ENCODE assay signal across 8 mouse cellular contexts in the genomic region with DNA sequence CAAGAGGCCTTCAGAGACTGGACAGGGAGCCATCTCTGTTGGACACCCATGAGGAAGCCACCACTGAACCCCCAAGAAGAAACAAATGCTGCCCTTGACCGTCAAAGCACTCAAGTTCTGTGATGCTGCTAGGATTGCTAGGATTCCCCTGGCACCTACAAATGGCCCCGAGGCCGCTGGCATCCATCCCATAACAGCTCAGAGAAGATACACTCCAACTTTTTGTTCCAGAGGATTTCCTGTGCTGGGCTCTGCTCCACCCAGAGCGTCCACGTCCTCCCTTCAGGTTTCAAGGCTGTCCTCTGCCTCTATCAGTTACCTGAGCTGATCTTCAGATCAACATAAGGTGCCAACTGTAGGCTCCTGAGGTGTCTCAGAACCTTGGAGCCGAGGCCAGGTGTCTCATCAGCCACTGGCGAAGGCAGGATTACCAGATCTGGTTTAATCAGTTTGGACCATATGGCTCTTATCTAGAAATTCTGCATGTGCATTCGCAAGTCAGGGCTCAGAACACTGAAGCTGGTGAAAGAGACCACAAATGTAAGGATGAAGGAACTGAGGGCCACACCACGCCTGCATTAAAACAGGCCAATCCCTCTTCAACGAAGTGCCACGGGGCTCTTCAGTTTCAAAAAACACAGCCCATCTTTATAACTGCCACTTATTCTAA. TPM values are rescaled to one million over a fixed set of nuclear protein-coding genes. Genes with fewer than 3 reads are reported as not detected.
DNase-seq lines count a peak whose midpoint lies in the region; ATAC-seq lines count a peak whose summit lies in the region.

No protein-coding gene starts in this region.

- H3K4me2 ChIP-seq in kidney, embryonic 15.5 days, result peak overlapping the region; percentile 82
- peak overlapping the region; percentile 87 for H3K4me2 ChIP-seq in embryonic facial prominence, embryonic 14.5 days (ENCODE audit: low read depth, low read length)
- H3K4me2 ChIP-seq in intestine, embryonic 15.5 days (replicated peaks), result peak overlapping the region; percentile 85

- peak overlapping the region; percentile 64; the same call in 1 of the 2 replicates for H3K4me3 ChIP-seq in kidney, embryonic 15.5 days (replicated peaks)
- H3K4me3 ChIP-seq in embryonic facial prominence, embryonic 14.5 days (ENCODE audit: low read depth, low read length), result peak overlapping the region; percentile 2; the same call in 1 of the 2 replicates
- H3K4me3 ChIP-seq in intestine, embryonic 15.5 days (replicated peaks), result peak overlapping the region; percentile 62

- peaks cover 24% of the 10 kb centered on the region for H3K27me3 ChIP-seq in kidney, embryonic 15.5 days
- peaks cover 13% of the 10 kb centered on the region; the same call in 1 of the 2 replicates for H3K27me3 ChIP-seq in embryonic facial prominence, embryonic 14.5 days (replicated peaks; ENCODE audit: control insufficient read depth, insufficient read depth, low read length)
- no peaks in the 10 kb centered on the region for H3K27me3 ChIP-seq in intestine, embryonic 15.5 days (replicated peaks)

- H3K9me3 ChIP-seq in kidney, embryonic 15.5 days (replicated peaks), result no peaks in the 10 kb centered on the region
- no peaks in the 10 kb centered on the region for H3K9me3 ChIP-seq in embryonic facial prominence, embryonic 14.5 days (ENCODE audit: control insufficient read depth, low read length)
- no peaks in the 10 kb centered on the region for H3K9me3 ChIP-seq in intestine, embryonic 15.5 days

- no peak overlapping the region for H3K27ac ChIP-seq in kidney, embryonic 15.5 days
- H3K27ac ChIP-seq in embryonic facial prominence, embryonic 14.5 days (replicated peaks; ENCODE audit: low read depth, low read length), result no peak overlapping the region
- no peak overlapping the region for H3K27ac ChIP-seq in intestine, embryonic 15.5 days

- 85% methylated on average over 11 of the region's 11 CpGs for WGBS in kidney, embryonic 15.5 days
- 76% methylated on average over 11 of the region's 11 CpGs for WGBS in embryonic facial prominence, embryonic 14.5 days
- 79% methylated on average over 11 of the region's 11 CpGs for WGBS in intestine, embryonic 15.5 days

- no peak for ATAC-seq in kidney, embryonic 15.5 days (replicated peaks; ENCODE audit: low FRiP score)
- no peak for ATAC-seq in embryonic facial prominence, embryonic 14.5 days (ENCODE audit: low read depth)
- no peak for ATAC-seq in intestine, embryonic 15.5 days

- no peaks in the 10 kb centered on the region for H3K36me3 ChIP-seq in kidney, embryonic 15.5 days
- H3K36me3 ChIP-seq in embryonic facial prominence, embryonic 14.5 days (ENCODE audit: control insufficient read depth, insufficient read depth, low read length), result no peaks in the 10 kb centered on the region
- no peaks in the 10 kb centered on the region for H3K36me3 ChIP-seq in intestine, embryonic 15.5 days

- H3K4me1 ChIP-seq in kidney, embryonic 15.5 days, result peaks cover 6% of the 10 kb centered on the region; the same call in 1 of the 2 replicates
- H3K4me1 ChIP-seq in embryonic facial prominence, embryonic 14.5 days (ENCODE audit: control insufficient read depth, insufficient read depth, low read length), result peaks cover 4% of the 10 kb centered on the region; the same call in 1 of the 2 replicates
- H3K4me1 ChIP-seq in intestine, embryonic 15.5 days (replicated peaks), result no peaks in the 10 kb centered on the region

- no peak for DNase-seq in kidney, adult 18-20 months
- DNase-seq in embryonic facial prominence, embryonic 14.5 days (ENCODE audit: low spot score), result no peak
- DNase-seq in lung, postnatal 25 days (ENCODE audit: low spot score), result peak; percentile 16
- DNase-seq in yolk sac, embryonic 10.5 days (ENCODE audit: low spot score), result no peak
- DNase-seq in right cerebral cortex, postnatal 36 days (ENCODE audit: low spot score in 2 of 2), result no peak
- no peak for DNase-seq in frontal cortex, postnatal 14 days (ENCODE audit: low spot score in 2 of 2)

- H3K9ac ChIP-seq in kidney, embryonic 15.5 days, result no peak overlapping the region
- H3K9ac ChIP-seq in embryonic facial prominence, embryonic 14.5 days (ENCODE audit: low read depth, low read length), result no peak overlapping the region
- no peak overlapping the region for H3K9ac ChIP-seq in intestine, embryonic 15.5 days

RNA-seq across cellular contexts. Expression of gene Proser2, which starts 1.7 kb away (rescaled TPM):
- 12.7 and 15.3 TPM in 2 replicates for polyA plus RNA-seq in kidney, embryonic 15.5 days (2015; fragmentation: Nextera tagmentation; extraction: Ambion mirVana)
- 9.9 and 10.8 TPM in 2 replicates for polyA plus RNA-seq in embryonic facial prominence, embryonic 14.5 days (2014; fragmentation: Nextera tagmentation; extraction: Ambion mirVana)
- 27.3 and 27.7 TPM in 2 replicates for polyA plus RNA-seq in intestine, embryonic 15.5 days (2015; fragmentation: Nextera tagmentation; extraction: Ambion mirVana)

Comparison
In these comparisons a context has a peak if more than half of its experiments do, and no peak if none do; other contexts are left out.
1. H3K4me3 ChIP-seq: peak in every context shown above with its lines; median percentile 64 in kidney, embryonic 15.5 days; 62 in intestine, embryonic 15.5 days; 2 in embryonic facial prominence, embryonic 14.5 days.